Mouse (Mus musculus) ES-Bruce4 (cell line): ENCODE measurements around the gene Mgll.

Experiments used
- CTCF ChIP-seq: IDR thresholded peaks from one replicate; pipeline ENCODE4 v1.8.1; 2011; ENCODE audit warnings: low read depth, low read length
- EP300 ChIP-seq: IDR thresholded peaks from 2 replicates; pipeline ENCODE4 v1.6.1; 2011; ENCODE audit warnings: low read depth, low read length; ENCODE audit not compliant: insufficient read depth
- POLR2A ChIP-seq: IDR thresholded peaks from one replicate; pipeline ENCODE4 v1.8.1; 2011; ENCODE audit warnings: low read length; ENCODE audit not compliant: insufficient read depth

DNA sequence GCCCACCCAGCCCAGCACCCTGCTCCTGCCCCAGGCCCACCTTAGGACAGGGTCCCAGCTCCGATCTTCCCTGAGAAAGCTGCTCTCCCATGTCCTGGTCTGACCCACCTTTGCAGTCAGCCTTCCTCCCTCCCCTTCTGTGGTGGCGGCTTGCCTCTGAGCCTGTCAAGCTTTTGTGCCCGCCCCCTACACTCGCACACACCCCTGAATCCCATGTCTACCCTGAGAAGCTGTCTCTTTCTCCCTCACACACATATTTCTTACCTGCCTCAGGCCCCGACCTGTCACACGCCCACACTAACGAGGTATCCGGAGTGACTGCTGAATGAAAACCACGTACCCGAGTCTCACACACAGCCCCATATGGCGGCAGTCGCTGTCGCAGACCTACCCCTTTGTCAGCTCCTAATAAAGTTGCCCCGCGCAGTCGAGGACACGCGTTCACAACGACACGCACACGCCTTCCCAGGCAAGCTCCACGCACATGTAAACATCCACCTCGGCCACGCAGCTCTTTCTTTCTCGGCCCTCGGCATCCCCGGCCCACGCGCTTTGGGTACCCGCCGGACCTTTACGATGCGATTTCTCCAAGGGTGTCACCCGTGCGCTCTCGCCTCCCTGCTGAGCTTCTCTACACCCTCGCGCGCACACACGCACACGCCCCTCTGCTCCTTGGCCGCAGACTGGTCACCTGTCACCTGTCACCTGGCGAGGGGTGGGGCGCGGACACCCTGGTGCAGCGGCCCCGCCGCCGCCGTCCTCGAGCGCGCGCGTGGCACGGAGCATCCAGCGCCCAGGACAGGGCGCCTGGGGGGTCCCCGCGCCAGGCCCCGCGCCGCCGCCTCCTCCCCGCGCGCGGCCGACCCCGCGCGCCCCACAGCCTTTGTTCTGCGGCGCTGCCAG, 150.0 kb downstream of the Mgll start:
- TF ChIP-seq CTCF (no peak), POLR2A (no peak), EP300 (no peak)
